Mouse (Mus musculus) liver, embryonic 14.5 days (tissue): Measurements from ENCODE around the gene Pprc1.

ENCODE experiments used
- CTCF ChIP-seq: IDR thresholded peaks from 2 replicates; pipeline ENCODE4 v1.5.1; 2016; ENCODE audit warnings: antibody characterized with exemption, low read depth, control low read depth
- EP300 ChIP-seq: IDR thresholded peaks from 2 replicates; pipeline ENCODE4 v1.6.1; 2016; ENCODE audit warnings: antibody characterized with exemption, low read depth

- TF ChIP-seq CTCF (peak; percentile 79), EP300 (no peak)
These were observed 41.7 kb downstream of the Pprc1 start for GRCm38 (mm10) chr19:46086337-46086736.
